Comparison of ENCODE assay signal across 27 mouse cellular contexts in the genomic region with DNA sequence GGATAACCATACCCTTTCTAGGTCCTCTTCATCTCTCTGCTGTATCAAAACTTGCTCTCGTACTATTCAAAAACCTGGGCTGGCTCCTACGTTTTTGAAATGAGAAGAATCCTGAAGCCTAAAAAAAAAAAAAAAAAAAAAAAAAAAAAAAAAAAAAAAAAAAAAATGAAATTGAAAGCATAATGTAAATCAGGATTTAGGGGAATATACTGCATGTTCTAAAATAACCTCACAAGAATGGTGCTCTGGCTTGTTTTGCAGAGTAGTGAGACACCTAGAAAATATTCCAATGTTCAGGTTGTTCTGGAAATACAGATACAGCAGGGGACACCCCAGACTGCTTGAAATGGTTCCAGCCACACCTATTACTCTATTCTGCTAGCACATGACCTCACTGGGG.
"Had no signal": no experiment of that assay in that cellular context is flagged by ENCODE, and none has a peak within 500 bp of the region (broad histone marks: within the 10 kb centered on the region; RNA-seq: fewer than 3 reads in every experiment).

No protein-coding gene starts in this region.

- DNase-seq: gastrocnemius, postnatal 14 days; gastrocnemius, postnatal 36 days; heart, adult 11 months; heart, adult 2 months; heart, postnatal 14 days; heart, postnatal 36 days; kidney, adult 11 months; kidney, adult 2 months; kidney, adult 9 months; kidney, postnatal 14 days; kidney, postnatal 36 days; layer of hippocampus, adult 9-11 months; layer of hippocampus, postnatal 36 days; liver; liver, embryonic 13.5 days had no signal

- H3K27me3 ChIP-seq: heart, embryonic 13.5 days; heart, embryonic 15.5 days; hindbrain, embryonic 13.5 days; hindbrain, embryonic 15.5 days; kidney, embryonic 15.5 days; limb, embryonic 12.5 days; liver, embryonic 13.5 days; liver, embryonic 15.5 days had no signal

- H3K4me1 ChIP-seq: heart, embryonic 13.5 days; heart, embryonic 15.5 days; hindbrain, embryonic 13.5 days; hindbrain, embryonic 15.5 days; kidney, embryonic 15.5 days; limb, embryonic 10.5 days; limb, embryonic 12.5 days; liver, embryonic 13.5 days; liver, embryonic 15.5 days had no signal

- H3K4me3 ChIP-seq: heart, adult 2 months; heart, embryonic 13.5 days; heart, embryonic 15.5 days; hindbrain, embryonic 13.5 days; hindbrain, embryonic 15.5 days; kidney, embryonic 15.5 days; limb, embryonic 10.5 days; limb, embryonic 12.5 days; liver, embryonic 13.5 days; liver, embryonic 15.5 days had no signal

- H3K27ac ChIP-seq: heart, adult 2 months; heart, embryonic 13.5 days; heart, embryonic 15.5 days; hindbrain, embryonic 13.5 days; hindbrain, embryonic 15.5 days; hindbrain, postnatal 0 days; kidney, embryonic 15.5 days; kidney, postnatal 0 days; limb, embryonic 10.5 days; limb, embryonic 12.5 days; liver, embryonic 13.5 days; liver, embryonic 15.5 days had no signal

- H3K4me2 ChIP-seq: heart, embryonic 11.5 days; heart, embryonic 13.5 days; heart, embryonic 15.5 days; hindbrain, embryonic 13.5 days; hindbrain, embryonic 15.5 days; kidney, embryonic 15.5 days; limb, embryonic 12.5 days; liver, embryonic 11.5 days; liver, embryonic 13.5 days; liver, embryonic 15.5 days had no signal

- H3K9me3 ChIP-seq: heart, embryonic 13.5 days; heart, embryonic 15.5 days; hindbrain, embryonic 13.5 days; hindbrain, embryonic 15.5 days; kidney, embryonic 15.5 days; limb, embryonic 10.5 days; limb, embryonic 12.5 days; liver, embryonic 13.5 days; liver, embryonic 15.5 days had no signal

- H3K36me3 ChIP-seq: heart, embryonic 13.5 days; heart, embryonic 15.5 days; hindbrain, embryonic 13.5 days; hindbrain, embryonic 15.5 days; kidney, embryonic 15.5 days; limb, embryonic 10.5 days; limb, embryonic 12.5 days; liver, embryonic 13.5 days; liver, embryonic 15.5 days had no signal

- H3K9ac ChIP-seq: heart, embryonic 13.5 days; heart, embryonic 15.5 days; hindbrain, embryonic 13.5 days; hindbrain, embryonic 15.5 days; kidney, embryonic 15.5 days; limb, embryonic 12.5 days; liver, embryonic 13.5 days; liver, embryonic 15.5 days had no signal
